Mouse (Mus musculus) naive thymus-derived CD4-positive, alpha-beta T cell, adult 2 months (primary cell): ENCODE data around the gene Trmt1l.
"Not testable (repeated sequence)": the region's sequence is repeated elsewhere in the genome, so short reads cannot be mapped to it uniquely, and the experiment has no call there.

Source experiments
- DNase-seq: peaks from one replicate; pipeline ENCODE4 v3.0.0-alpha.2; 2011; ENCODE audit warnings: low read depth

Gene Trmt1l

GRCm38 (mm10) chr1:151428263-151429221, at the start of gene Trmt1l, which contains the start of gene Swt1:
Gene Trmt1l (plus strand): TSS chr1:151428542.
Gene Swt1 (minus strand): TSS chr1:151428455.
- peak; percentile 94 for DNase-seq

GRCm38 (mm10) chr1:151390029-151390428, 38.3 kb upstream of the Trmt1l start:
- DNase-seq: no peak

GRCm38 (mm10) chr1:151409827-151410226, 18.5 kb upstream of the Trmt1l start:
- no peak for DNase-seq

GRCm38 (mm10) chr1:151422178-151422577, 6.2 kb upstream of the Trmt1l start:
- DNase-seq: no peak

GRCm38 (mm10) chr1:151426947-151427600, 1.3 kb upstream of the Trmt1l start:
- peak; percentile 20 for DNase-seq

- DNase-seq: no peak
Observed at GRCm38 (mm10) chr1:151427888-151428262, 467 bp upstream of the Trmt1l start.

- peak; percentile 50 for DNase-seq
Observed at GRCm38 (mm10) chr1:151429316-151429715, 974 bp downstream of the Trmt1l start.

- DNase-seq: no peak
Observed at GRCm38 (mm10) chr1:151435431-151435830, 7.1 kb downstream of the Trmt1l start.

- no peak for DNase-seq
Observed at GRCm38 (mm10) chr1:151449866-151450265, 21.5 kb downstream of the Trmt1l start.

GRCm38 (mm10) chr1:151450851-151451250, 22.5 kb downstream of the Trmt1l start:
- DNase-seq: no peak

GRCm38 (mm10) chr1:151451946-151452345, 23.6 kb downstream of the Trmt1l start:
- no peak for DNase-seq

- DNase-seq: peak; percentile 70
Observed at GRCm38 (mm10) chr1:151457087-151457486, 28.7 kb downstream of the Trmt1l start.

- DNase-seq: no peak
Observed at GRCm38 (mm10) chr1:151461265-151461664, 32.9 kb downstream of the Trmt1l start.

- DNase-seq: no peak
Observed at GRCm38 (mm10) chr1:151464914-151465313, 36.6 kb downstream of the Trmt1l start.

GRCm38 (mm10) chr1:151466571-151466970, 38.2 kb downstream of the Trmt1l start:
- DNase-seq: no peak

- no peak for DNase-seq
Observed at GRCm38 (mm10) chr1:151471429-151471828, 43.1 kb downstream of the Trmt1l start.

GRCm38 (mm10) chr1:151472386-151472785, 44.0 kb downstream of the Trmt1l start:
- DNase-seq: not testable (repeated sequence)

GRCm38 (mm10) chr1:151482497-151482896, 54.2 kb downstream of the Trmt1l start:
- no peak for DNase-seq

- DNase-seq: peak; percentile 58
Observed at GRCm38 (mm10) chr1:151483568-151483967, 55.2 kb downstream of the Trmt1l start.

GRCm38 (mm10) chr1:151484754-151485153, 56.4 kb downstream of the Trmt1l start:
- DNase-seq: no peak

- DNase-seq: no peak
Observed at GRCm38 (mm10) chr1:151489806-151490205, 61.5 kb downstream of the Trmt1l start.

GRCm38 (mm10) chr1:151492419-151492818, 64.1 kb downstream of the Trmt1l start:
- DNase-seq: no peak

GRCm38 (mm10) chr1:151493826-151494225, 65.5 kb downstream of the Trmt1l start:
- DNase-seq: no peak
